Mouse (Mus musculus) thymus, adult 2 months (tissue): ENCODE data around the gene Nfia.

Experiments
- CTCF ChIP-seq: fragments of 200-500 bp; IDR thresholded peaks from 2 replicates; pipeline ENCODE4 v1.5.1; 2012; ENCODE audit warnings: mild to moderate bottlenecking, control low read depth, low read length, moderate library complexity, borderline replicate concordance; ENCODE audit not compliant: control insufficient read depth, poor library complexity, insufficient read depth; ENCODE audit errors: extremely low read depth
- POLR2A ChIP-seq: fragments of 200-500 bp; IDR thresholded peaks from 2 replicates; pipeline ENCODE4 v1.6.1; 2012; ENCODE audit warnings: mild to moderate bottlenecking, low read length, control low read depth, moderate library complexity; ENCODE audit not compliant: control insufficient read depth, poor library complexity, insufficient read depth; ENCODE audit errors: extremely low read depth

DNA sequence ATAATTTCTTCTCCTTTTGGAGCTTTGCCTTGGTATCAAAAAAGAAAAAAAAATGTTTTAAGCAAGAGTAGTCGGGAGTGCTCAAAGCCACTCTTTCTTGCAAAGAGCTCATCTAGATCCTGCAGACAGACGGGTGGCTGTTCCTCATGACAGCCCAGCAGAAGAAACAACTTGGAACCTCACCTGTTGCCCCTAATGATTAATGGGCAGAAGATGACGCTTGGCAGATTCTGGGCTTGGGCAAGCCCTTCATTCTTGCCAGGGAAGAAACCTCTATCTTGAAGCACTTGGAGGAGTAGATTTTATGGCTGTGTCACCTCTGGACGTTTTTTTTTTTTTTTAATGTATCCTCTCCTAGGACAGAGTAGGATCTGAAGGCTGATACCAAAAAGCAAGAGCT lies 285.2 kb downstream of the Nfia start:
- TF ChIP-seq POLR2A: no peak
- no peak for TF ChIP-seq CTCF
